8 mouse cellular contexts compared by ENCODE assay signal in genomic region chr14:118179701-118180100, GRCm38 (mm10). TPM values are rescaled to one million over a fixed set of nuclear protein-coding genes. Genes with fewer than 3 reads are reported as not detected.
A peak's percentile ranks its signal among the peaks of the same experiment; 100 is the strongest.
DNase-seq lines count a peak whose midpoint lies in the region; ATAC-seq lines count a peak whose summit lies in the region.

No protein-coding gene starts in this region.

- no peak for DNase-seq in heart, embryonic 10.5 days (ENCODE audit: low spot score)
- no peak for DNase-seq in heart, postnatal 36 days
- peak; percentile 15 for DNase-seq in 3T3-L1 (ENCODE audit: low read depth, low spot score)
- no peak for DNase-seq in liver, embryonic 13.5 days
- no peak for DNase-seq in MN1 (ENCODE audit: low spot score)
- DNase-seq in natural killer cell, adult 2 months (ENCODE audit: low spot score in 2 of 2), result no peak
- DNase-seq in thymus, postnatal 4 days, result no peak

- WGBS in heart, embryonic 10.5 days, result 34% methylated on average over 7 of the region's 7 CpGs
- WGBS in forebrain, embryonic 13.5 days, result 34% methylated on average over 7 of the region's 7 CpGs
- 36% methylated on average over 7 of the region's 7 CpGs for WGBS in liver, embryonic 13.5 days (ENCODE audit: insufficient replicate concordance)

- no peaks in the 10 kb centered on the region for H3K27me3 ChIP-seq in heart, embryonic 10.5 days (ENCODE audit: insufficient read depth, poor library complexity, severe bottlenecking)
- 0 out of 2 replicates have a peak, but pooled peaks cover 4% of the 10 kb centered on the region for H3K27me3 ChIP-seq in forebrain, embryonic 13.5 days
- H3K27me3 ChIP-seq in liver, embryonic 13.5 days, result no peaks in the 10 kb centered on the region

- peak overlapping the region; percentile 66 for H3K9ac ChIP-seq in forebrain, embryonic 13.5 days
- peak overlapping the region; percentile 31 for H3K9ac ChIP-seq in liver, embryonic 13.5 days

- H3K27ac ChIP-seq in heart, embryonic 10.5 days, result peak overlapping the region; percentile 82
- H3K27ac ChIP-seq in forebrain, embryonic 13.5 days, result peak overlapping the region; percentile 46; the same call in 1 of the 2 replicates
- no peak overlapping the region for H3K27ac ChIP-seq in liver, embryonic 13.5 days

- H3K9me3 ChIP-seq in heart, embryonic 10.5 days, result no peaks in the 10 kb centered on the region
- H3K9me3 ChIP-seq in forebrain, embryonic 13.5 days (replicated peaks), result no peaks in the 10 kb centered on the region
- H3K9me3 ChIP-seq in liver, embryonic 13.5 days (replicated peaks), result no peaks in the 10 kb centered on the region

- ATAC-seq in forebrain, embryonic 13.5 days, result peak; percentile 34
- no peak for ATAC-seq in liver, embryonic 13.5 days (ENCODE audit: low read depth)

- H3K4me2 ChIP-seq in forebrain, embryonic 13.5 days, result peak overlapping the region; percentile 83
- H3K4me2 ChIP-seq in liver, embryonic 13.5 days, result peak overlapping the region; percentile 72

- H3K4me3 ChIP-seq in heart, embryonic 10.5 days, result peak overlapping the region; percentile 62
- peak overlapping the region; percentile 53 for H3K4me3 ChIP-seq in forebrain, embryonic 13.5 days
- peak overlapping the region; percentile 63 for H3K4me3 ChIP-seq in liver, embryonic 13.5 days (replicated peaks)

- intact Hi-C loops in heart, postnatal 36 days (cut with DNase I), result loop anchor here (2.0 to 5.0 kb wide), 2 partner anchors 45 to 58 kb away; partner anchors contain the start of gene Sox21

- H3K4me1 ChIP-seq in heart, embryonic 10.5 days, result no peaks in the 10 kb centered on the region
- peaks cover 5% of the 10 kb centered on the region; the same call in 1 of the 2 replicates for H3K4me1 ChIP-seq in forebrain, embryonic 13.5 days
- peaks cover 15% of the 10 kb centered on the region for H3K4me1 ChIP-seq in liver, embryonic 13.5 days (replicated peaks)

- no peaks in the 10 kb centered on the region for H3K36me3 ChIP-seq in heart, embryonic 10.5 days
- no peaks in the 10 kb centered on the region for H3K36me3 ChIP-seq in forebrain, embryonic 13.5 days (ENCODE audit: poor library complexity, severe bottlenecking)
- H3K36me3 ChIP-seq in liver, embryonic 13.5 days, result no peaks in the 10 kb centered on the region

RNA-seq across cellular contexts. Expression of gene Gpr180, which starts 42.7 kb away (rescaled TPM):
- polyA plus RNA-seq in heart, embryonic 10.5 days (2016; fragmentation: Nextera tagmentation; extraction: Ambion mirVana), result 43.6 and 46.3 TPM in 2 replicates
- 10 to 100 TPM; 20.8 to 21.3 TPM for total RNA-seq in heart, postnatal 36 days (2021)
- polyA plus RNA-seq in forebrain, embryonic 13.5 days (2015; fragmentation: Nextera tagmentation; extraction: Ambion mirVana), result 28.1 and 31.4 TPM in 2 replicates
- polyA plus RNA-seq in liver, embryonic 13.5 days (2015; fragmentation: Nextera tagmentation; extraction: Ambion mirVana), result 13.8 and 14.7 TPM in 2 replicates

RNA-seq across cellular contexts. Expression of gene Tgds, which starts 47.1 kb away (rescaled TPM):
- polyA plus RNA-seq in heart, embryonic 10.5 days (2016; fragmentation: Nextera tagmentation; extraction: Ambion mirVana), result 38.9 and 40.7 TPM in 2 replicates
- 1 to 10 TPM; 9.2 to 9.6 TPM for total RNA-seq in heart, postnatal 36 days (2021)
- 23.9 and 24.4 TPM in 2 replicates for polyA plus RNA-seq in forebrain, embryonic 13.5 days (2015; fragmentation: Nextera tagmentation; extraction: Ambion mirVana)
- 17.9 and 20.2 TPM in 2 replicates for polyA plus RNA-seq in liver, embryonic 13.5 days (2015; fragmentation: Nextera tagmentation; extraction: Ambion mirVana)

RNA-seq across cellular contexts. Expression of gene Sox21, which starts 57.1 kb away (rescaled TPM):
- polyA plus RNA-seq in heart, embryonic 10.5 days (2016; fragmentation: Nextera tagmentation; extraction: Ambion mirVana), result 0.04 and 0.09 TPM in 2 replicates
- total RNA-seq in heart, postnatal 36 days (2021), result not detected
- 8.9 and 11.5 TPM in 2 replicates for polyA plus RNA-seq in forebrain, embryonic 13.5 days (2015; fragmentation: Nextera tagmentation; extraction: Ambion mirVana)
- polyA plus RNA-seq in liver, embryonic 13.5 days (2015; fragmentation: Nextera tagmentation; extraction: Ambion mirVana), result not detected in 2 replicates
